Mouse (Mus musculus): ENCODE results near the gene Dchs2. TPM values are rescaled to one million over a fixed set of nuclear protein-coding genes. Genes with fewer than 3 reads are reported as not detected.

Gene Dchs2
- total RNA-seq, 2 experiments from 2014 or later: 3.2 to 3.7 TPM

- Histone ChIP-seq H3K27ac (no peak overlapping the region), H3K4me3 (no peak overlapping the region)
- no peak for DNase-seq (ENCODE audit: low spot score in 2 of 2)
- no peak for TF ChIP-seq CTCF (conservative IDR thresholded peaks at IDR 0.05)
Observed at GRCm38 (mm10) chr3:83230326-83230725, 102.6 kb downstream of the Dchs2 start.

- no peak overlapping the region for H3K27ac ChIP-seq
- DNase-seq (ENCODE audit: low spot score in 2 of 2): no peak
- TF ChIP-seq CTCF (conservative IDR thresholded peaks at IDR 0.05): no peak
Observed at GRCm38 (mm10) chr3:83234457-83234856, 106.7 kb downstream of the Dchs2 start.

GRCm38 (mm10) chr3:83235061-83235460 lies 107.3 kb downstream of the Dchs2 start:
- Histone ChIP-seq H3K4me3 (no peak overlapping the region), H3K27ac (no peak overlapping the region)
- TF ChIP-seq CTCF (conservative IDR thresholded peaks at IDR 0.05): no peak
- DNase-seq (ENCODE audit: low spot score in 2 of 2): no peak

More at GRCm38 (mm10) chr3:83234457-83234856, 106.7 kb downstream of the Dchs2 start:
- no peak overlapping the region for H3K4me3 ChIP-seq

- Histone ChIP-seq H3K27ac (no peak overlapping the region), H3K4me3 (no peak overlapping the region)
- TF ChIP-seq CTCF (conservative IDR thresholded peaks at IDR 0.05): no peak
- DNase-seq (ENCODE audit: low spot score in 2 of 2): no peak
Observed at GRCm38 (mm10) chr3:83246536-83246935, 118.8 kb downstream of the Dchs2 start.

- Histone ChIP-seq H3K27ac (no peak overlapping the region), H3K4me3 (no peak overlapping the region)
- DNase-seq (ENCODE audit: low spot score in 2 of 2): no peak
- no peak for TF ChIP-seq CTCF (conservative IDR thresholded peaks at IDR 0.05)
Observed at GRCm38 (mm10) chr3:83250001-83250545, 122.3 kb downstream of the Dchs2 start.

GRCm38 (mm10) chr3:83251899-83252298 lies 124.2 kb downstream of the Dchs2 start:
- no peak for TF ChIP-seq CTCF (conservative IDR thresholded peaks at IDR 0.05)
- DNase-seq (ENCODE audit: low spot score in 2 of 2): no peak
- no peak overlapping the region; the same call in 1 of the 2 replicates for H3K27ac ChIP-seq
- H3K4me3 ChIP-seq: no peak overlapping the region

- no peak for DNase-seq (ENCODE audit: low spot score in 2 of 2)
- Histone ChIP-seq H3K4me3 (no peak overlapping the region), H3K27ac (no peak overlapping the region)
- no peak for TF ChIP-seq CTCF (conservative IDR thresholded peaks at IDR 0.05)
Observed at GRCm38 (mm10) chr3:83259421-83259820, 131.7 kb downstream of the Dchs2 start.

GRCm38 (mm10) chr3:83266009-83266408 lies 138.3 kb downstream of the Dchs2 start:
- DNase-seq (ENCODE audit: low spot score in 2 of 2): no peak
- H3K27ac ChIP-seq: no peak overlapping the region
- no peak overlapping the region for H3K4me3 ChIP-seq
- TF ChIP-seq CTCF (conservative IDR thresholded peaks at IDR 0.05): no peak

GRCm38 (mm10) chr3:83270228-83270627 lies 142.5 kb downstream of the Dchs2 start:
- no peak overlapping the region for H3K27ac ChIP-seq
- no peak for TF ChIP-seq CTCF (conservative IDR thresholded peaks at IDR 0.05)
- DNase-seq (ENCODE audit: low spot score in 2 of 2): no peak
- no peak overlapping the region for H3K4me3 ChIP-seq

- peak; percentile 67 for TF ChIP-seq CTCF (conservative IDR thresholded peaks at IDR 0.05)
- no peak overlapping the region for H3K4me3 ChIP-seq
- no peak for DNase-seq (ENCODE audit: low spot score in 2 of 2)
- H3K27ac ChIP-seq: no peak overlapping the region
Observed at GRCm38 (mm10) chr3:83270982-83271381, 143.2 kb downstream of the Dchs2 start.

GRCm38 (mm10) chr3:83273555-83274244 lies 146.0 kb downstream of the Dchs2 start:
- Histone ChIP-seq H3K27ac (no peak overlapping the region), H3K4me3 (peak overlapping the region; percentile 36)
- peak; percentile 93 for TF ChIP-seq CTCF (conservative IDR thresholded peaks at IDR 0.05)
- DNase-seq (ENCODE audit: low spot score in 2 of 2): peak; percentile 71 to 79

GRCm38 (mm10) chr3:83275703-83276102 lies 148.0 kb downstream of the Dchs2 start:
- Histone ChIP-seq H3K4me3 (no peak overlapping the region), H3K27ac (no peak overlapping the region)
- no peak for DNase-seq (ENCODE audit: low spot score in 2 of 2)
- no peak for TF ChIP-seq CTCF (conservative IDR thresholded peaks at IDR 0.05)

- H3K27ac ChIP-seq: no peak overlapping the region
- no peak for DNase-seq (ENCODE audit: low spot score in 2 of 2)
- no peak overlapping the region for H3K4me3 ChIP-seq
- no peak for TF ChIP-seq CTCF (conservative IDR thresholded peaks at IDR 0.05)
Observed at GRCm38 (mm10) chr3:83283882-83284281, 156.1 kb downstream of the Dchs2 start.

GRCm38 (mm10) chr3:83286975-83287405 lies 159.2 kb downstream of the Dchs2 start:
- Histone ChIP-seq H3K27ac (no peak overlapping the region), H3K4me3 (peak overlapping the region; percentile 59)
- DNase-seq (ENCODE audit: low spot score in 2 of 2): peak; percentile 75 to 76
- TF ChIP-seq CTCF (conservative IDR thresholded peaks at IDR 0.05): peak; percentile 83

Measured in layer of hippocampus, adult 2 months (tissue).